Mouse (Mus musculus) heart, embryonic 16.5 days (tissue): ENCODE results near the gene St6galnac3. TPM values are rescaled to one million over a fixed set of nuclear protein-coding genes. Genes with fewer than 3 reads are reported as not detected.
A peak's percentile ranks its signal among the peaks of the same experiment; 100 is the strongest.

Experiments used
- ATAC-seq: fragments of 200-750 bp; cut with Nextera tagmentation; replicated peaks from 2 replicates; pipeline ENCODE4 v1.8.0; 2017; ENCODE audit warnings: moderate number of reproducible peaks; ENCODE audit not compliant: insufficient read depth, low FRiP score; ENCODE audit errors: extremely low read depth
- H3K27ac ChIP-seq: fragments of 300-500 bp; sonication (generic); 2 replicates; pipeline ENCODE4 v1.5.1; 2014; ENCODE audit warnings: mild to moderate bottlenecking, low read length, control low read depth, moderate library complexity
- H3K27me3 ChIP-seq: fragments of 300-500 bp; sonication (generic); 2 replicates; pipeline ENCODE4 v1.6.1; 2014; ENCODE audit warnings: low read length, mixed read lengths; ENCODE audit not compliant: control insufficient read depth, insufficient read depth
- H3K36me3 ChIP-seq: fragments of 300-500 bp; sonication (generic); 2 replicates; pipeline ENCODE4 v1.6.1; 2014; ENCODE audit not compliant: control insufficient read depth, insufficient read depth
- H3K4me1 ChIP-seq: fragments of 300-500 bp; sonication (generic); 2 replicates; pipeline ENCODE4 v1.6.1; 2014; ENCODE audit warnings: low read length, mixed read lengths; ENCODE audit not compliant: control insufficient read depth, insufficient read depth
- H3K4me2 ChIP-seq: fragments of 300-500 bp; sonication (generic); 2 replicates; pipeline ENCODE4 v1.6.1; 2014; ENCODE audit warnings: low read depth, mild to moderate bottlenecking, control low read depth, low read length
- H3K4me3 ChIP-seq: fragments of 300-500 bp; sonication (generic); 2 replicates; pipeline ENCODE4 v1.5.1; 2014; ENCODE audit warnings: mild to moderate bottlenecking, control low read depth, low read length
- H3K9ac ChIP-seq: fragments of 300-500 bp; sonication (generic); 2 replicates; pipeline ENCODE4 v1.6.1; 2014; ENCODE audit warnings: low read length, control low read depth
- H3K9me3 ChIP-seq: fragments of 300-500 bp; sonication (generic); replicated peaks from 2 replicates; pipeline ENCODE4 v1.6.1; 2016; ENCODE audit warnings: low read length; ENCODE audit not compliant: control insufficient read depth
- WGBS: fragments of 180-500 bp; shearing (Covaris S2); extraction: QIAGEN DNeasy Blood & Tissue Kit; methylation state at CpG from one replicate; pipeline ENCODE4 v1.1.7; 2014; 5-methylcytosine and 5-hydroxymethylcytosine counted together
- polyA plus RNA-seq: library from polyadenylated mRNA; unstranded; fragments of >200 nt; fragmentation: Nextera tagmentation; extraction: Ambion mirVana; gene quantifications from 2 replicates; pipeline ENCODE4 v1.2.1, GENCODE M21; 2015

Gene St6galnac3
- polyA plus RNA-seq, 1 experiment from 2014 or later: 20.8 TPM

- Histone ChIP-seq H3K4me1 (peaks cover 20% of the 10 kb centered on the region), H3K9ac (no peak overlapping the region; the same call in 1 of the 2 replicates), H3K27me3 (peaks cover 13% of the 10 kb centered on the region), H3K27ac (no peak overlapping the region), H3K9me3 (no peaks in the 10 kb centered on the region), H3K36me3 (no peaks in the 10 kb centered on the region), H3K4me2 (peak overlapping the region; percentile 98), H3K4me3 (peak overlapping the region; percentile 82)
- WGBS: 74% methylated on average over 9 of the region's 9 CpGs
- no peak for ATAC-seq
These were observed 1.4 kb downstream of the St6galnac3 start for GRCm38 (mm10) chr3:153723467-153724079.

DNA sequence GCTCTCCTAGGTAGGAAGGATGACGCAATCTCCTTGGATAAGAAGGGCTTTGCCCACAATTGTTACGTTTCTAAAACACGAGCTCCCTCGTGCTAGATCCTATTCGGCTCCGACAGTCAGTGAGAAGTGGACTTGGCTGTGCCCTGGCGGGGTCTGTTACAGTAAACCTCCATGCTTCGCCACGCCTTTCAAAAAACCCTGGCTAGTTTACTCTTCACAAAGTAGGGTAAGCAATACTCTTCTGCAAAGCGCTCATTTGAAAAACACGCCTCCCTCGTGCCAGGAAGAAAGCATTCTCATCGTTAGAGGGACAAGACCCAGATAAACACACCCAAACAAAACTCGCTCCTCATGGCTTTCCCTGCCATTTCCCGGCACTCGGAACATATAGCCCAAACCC lies 3.4 kb downstream of the St6galnac3 start:
- no peak overlapping the region for H3K4me3 ChIP-seq
- no peaks in the 10 kb centered on the region for H3K36me3 ChIP-seq
- H3K27ac ChIP-seq: no peak overlapping the region
- H3K9me3 ChIP-seq: 0 out of 2 replicates have a peak, but pooled peaks cover 3% of the 10 kb centered on the region
- H3K4me1 ChIP-seq: peaks cover 26% of the 10 kb centered on the region
- WGBS: 76% methylated on average over 16 of the region's 16 CpGs
- no peak for ATAC-seq
- H3K9ac ChIP-seq: no peak overlapping the region
- H3K4me2 ChIP-seq: no peak overlapping the region
- peaks cover 10% of the 10 kb centered on the region for H3K27me3 ChIP-seq

GRCm38 (mm10) chr3:153720922-153721321 lies 4.1 kb downstream of the St6galnac3 start:
- 61% methylated on average over 4 of the region's 4 CpGs for WGBS
- Histone ChIP-seq H3K9ac (no peak overlapping the region), H3K36me3 (no peaks in the 10 kb centered on the region), H3K27ac (no peak overlapping the region), H3K27me3 (peaks cover 10% of the 10 kb centered on the region; the same call in 1 of the 2 replicates), H3K9me3 (0 out of 2 replicates have a peak, but pooled peaks cover 3% of the 10 kb centered on the region), H3K4me2 (no peak overlapping the region), H3K4me3 (no peak overlapping the region), H3K4me1 (peaks cover 26% of the 10 kb centered on the region)
- no peak for ATAC-seq

GRCm38 (mm10) chr3:153720296-153720695 lies 4.7 kb downstream of the St6galnac3 start:
- Histone ChIP-seq H3K27me3 (peaks cover 7% of the 10 kb centered on the region; the same call in 1 of the 2 replicates), H3K27ac (peak overlapping the region; percentile 43), H3K4me2 (no peak overlapping the region), H3K36me3 (no peaks in the 10 kb centered on the region), H3K4me1 (peaks cover 23% of the 10 kb centered on the region), H3K4me3 (no peak overlapping the region), H3K9ac (no peak overlapping the region), H3K9me3 (0 out of 2 replicates have a peak, but pooled peaks cover 3% of the 10 kb centered on the region)
- 45% methylated on average over 3 of the region's 3 CpGs for WGBS
- no peak for ATAC-seq

- H3K4me2 ChIP-seq: no peak overlapping the region; the same call in 1 of the 2 replicates
- no peak; the same call in 1 of the 2 replicates for ATAC-seq
- no peaks in the 10 kb centered on the region for H3K36me3 ChIP-seq
- no peak overlapping the region for H3K9ac ChIP-seq
- WGBS: 64% methylated on average over 9 of the region's 9 CpGs
- H3K27ac ChIP-seq: peak overlapping the region; percentile 43
- H3K4me1 ChIP-seq: peaks cover 21% of the 10 kb centered on the region
- 0 out of 2 replicates have a peak, but pooled peaks cover 3% of the 10 kb centered on the region for H3K9me3 ChIP-seq
- no peak overlapping the region for H3K4me3 ChIP-seq
- peaks cover 4% of the 10 kb centered on the region; the same call in 1 of the 2 replicates for H3K27me3 ChIP-seq
These were observed 5.6 kb downstream of the St6galnac3 start for GRCm38 (mm10) chr3:153719256-153719970.

- H3K9me3 ChIP-seq: peaks cover 8% of the 10 kb centered on the region; the same call in 1 of the 2 replicates
- H3K27ac ChIP-seq: no peak overlapping the region
- peaks cover 4% of the 10 kb centered on the region; the same call in 1 of the 2 replicates for H3K27me3 ChIP-seq
- WGBS: 50% methylated on average over 8 of the region's 8 CpGs
- no peak overlapping the region for H3K9ac ChIP-seq
- peaks cover 21% of the 10 kb centered on the region for H3K4me1 ChIP-seq
- H3K36me3 ChIP-seq: no peaks in the 10 kb centered on the region
- no peak overlapping the region for H3K4me3 ChIP-seq
- H3K4me2 ChIP-seq: no peak overlapping the region
- no peak for ATAC-seq
These were observed 6.2 kb downstream of the St6galnac3 start for GRCm38 (mm10) chr3:153718724-153719123.

- ATAC-seq: 0 out of 2 replicates have a peak, but pooled peaks have one; percentile 46
- no peak overlapping the region for H3K4me2 ChIP-seq
- H3K4me1 ChIP-seq: peaks cover 21% of the 10 kb centered on the region
- peaks cover 9% of the 10 kb centered on the region; the same call in 1 of the 2 replicates for H3K9me3 ChIP-seq
- no peaks in the 10 kb centered on the region; the same call in 1 of the 2 replicates for H3K27me3 ChIP-seq
- no peak overlapping the region for H3K4me3 ChIP-seq
- no peak overlapping the region for H3K9ac ChIP-seq
- WGBS: 43% methylated on average over 7 of the region's 7 CpGs
- no peaks in the 10 kb centered on the region for H3K36me3 ChIP-seq
- no peak overlapping the region; the same call in 1 of the 2 replicates for H3K27ac ChIP-seq
These were observed 7.2 kb downstream of the St6galnac3 start for GRCm38 (mm10) chr3:153717742-153718141.

- Histone ChIP-seq H3K27me3 (no peaks in the 10 kb centered on the region), H3K9me3 (peaks cover 9% of the 10 kb centered on the region; the same call in 1 of the 2 replicates), H3K27ac (no peak overlapping the region), H3K9ac (no peak overlapping the region), H3K36me3 (no peaks in the 10 kb centered on the region), H3K4me2 (no peak overlapping the region), H3K4me3 (no peak overlapping the region), H3K4me1 (peaks cover 21% of the 10 kb centered on the region)
- WGBS: 58% methylated on average over 7 of the region's 7 CpGs
- ATAC-seq: no peak
These were observed 9.3 kb downstream of the St6galnac3 start for GRCm38 (mm10) chr3:153715646-153716045.

- no peaks in the 10 kb centered on the region for H3K4me1 ChIP-seq
- peaks cover 6% of the 10 kb centered on the region; the same call in 1 of the 2 replicates for H3K9me3 ChIP-seq
- no peak for ATAC-seq
- no peaks in the 10 kb centered on the region for H3K36me3 ChIP-seq
- H3K4me3 ChIP-seq: no peak overlapping the region
- H3K9ac ChIP-seq: no peak overlapping the region
- no peaks in the 10 kb centered on the region; the same call in 1 of the 2 replicates for H3K27me3 ChIP-seq
- WGBS: 39% methylated on average over 1 of the region's 1 CpGs
- H3K4me2 ChIP-seq: no peak overlapping the region
- no peak overlapping the region for H3K27ac ChIP-seq
These were observed 14.4 kb downstream of the St6galnac3 start for GRCm38 (mm10) chr3:153710545-153710944.
